In genomic region chr6:29395910-29396713, GRCm38 (mm10) we compare ENCODE assay signal across 8 mouse cellular contexts. TPM values are rescaled to one million over a fixed set of nuclear protein-coding genes. Genes with fewer than 3 reads are reported as not detected.
DNase-seq lines count a peak whose midpoint lies in the region; ATAC-seq and TF ChIP-seq lines count a peak whose summit lies in the region.

TSS of gene Ccdc136 (plus strand) at chr6:29396309.

- dilution Hi-C loops in CH12.LX (cut with MboI; ENCODE audit: extremely low pct_ligation_motif_present, extremely low pct_unique_long_range_greater_than_20kb, low sequenced_read_pairs), result no loop called here

- TF ChIP-seq EP300 in CH12.LX (IDR thresholded peaks at IDR 0.05; ENCODE audit: low read length), result no peak

- no peak for TF ChIP-seq RAD21 in CH12.LX (IDR thresholded peaks at IDR 0.05; ENCODE audit: low read depth, low read length)

- peak within 1 kb of the TSS; percentile 62 for H3K4me2 ChIP-seq in CH12.LX (ENCODE audit: insufficient read depth, low read depth, poor library complexity, severe bottlenecking)
- H3K4me2 ChIP-seq in heart, embryonic 14.5 days (ENCODE audit: low read length), result peak within 1 kb of the TSS; percentile 88
- H3K4me2 ChIP-seq in liver, embryonic 13.5 days, result peak within 1 kb of the TSS; percentile 67
- H3K4me2 ChIP-seq in neural tube, embryonic 11.5 days (ENCODE audit: low read depth), result peak within 1 kb of the TSS; percentile 87

- TF ChIP-seq POLR2A in CH12.LX (IDR thresholded peaks at IDR 0.05; ENCODE audit: low read depth, low read length), result peak; percentile 64
- TF ChIP-seq POLR2A in bone marrow macrophage, adult 2 months (IDR thresholded peaks at IDR 0.05; ENCODE audit: borderline replicate concordance, low read depth, low read length), result no peak

- peaks cover 80% of the 10 kb centered on the region for H3K27me3 ChIP-seq in CH12.LX (replicated peaks)
- peaks cover 49% of the 10 kb centered on the region for H3K27me3 ChIP-seq in forebrain, embryonic 10.5 days (ENCODE audit: poor library complexity, severe bottlenecking)
- H3K27me3 ChIP-seq in heart, embryonic 14.5 days (ENCODE audit: control insufficient read depth, insufficient read depth, low read length), result 0 out of 2 replicates have a peak, but pooled peaks cover 11% of the 10 kb centered on the region
- peaks cover 92% of the 10 kb centered on the region for H3K27me3 ChIP-seq in liver, embryonic 13.5 days
- H3K27me3 ChIP-seq in neural tube, embryonic 11.5 days (ENCODE audit: control insufficient read depth, insufficient read depth, low read length), result peaks cover 6% of the 10 kb centered on the region; the same call in 1 of the 2 replicates

- WGBS in forebrain, embryonic 10.5 days, result under 1% methylated on average over 41 of the region's 49 CpGs
- WGBS in heart, embryonic 14.5 days, result under 1% methylated on average over 43 of the region's 49 CpGs
- 2% methylated on average over 43 of the region's 49 CpGs for WGBS in liver, embryonic 13.5 days (ENCODE audit: insufficient replicate concordance)
- WGBS in neural tube, embryonic 11.5 days, result under 1% methylated on average over 30 of the region's 49 CpGs

- no peak within 1 kb of the TSS for H3K27ac ChIP-seq in CH12.LX (ENCODE audit: insufficient read depth, low read depth)
- no peak within 1 kb of the TSS for H3K27ac ChIP-seq in bone marrow macrophage, adult 2 months (ENCODE audit: insufficient read depth, low read depth, low read length)
- peak within 1 kb of the TSS; percentile 87 for H3K27ac ChIP-seq in forebrain, embryonic 10.5 days
- H3K27ac ChIP-seq in heart, embryonic 14.5 days (replicated peaks in 1 of 2; ENCODE audit: control insufficient read depth in 1 of 2, insufficient read depth in 1 of 2, low read depth in 2 of 2, low read length in 2 of 2), result peak within 1 kb of the TSS; percentile 50 to 56; a peak in 3 of 4 replicates
- no peak within 1 kb of the TSS for H3K27ac ChIP-seq in liver, embryonic 13.5 days
- peak within 1 kb of the TSS; percentile 60; the same call in 1 of the 2 replicates for H3K27ac ChIP-seq in neural tube, embryonic 11.5 days (ENCODE audit: low read depth, low read length)

- in situ Hi-C loops in CH12.LX (cut with MboI; ENCODE audit: low pct_ligation_motif_present, low pct_unique_long_range_greater_than_20kb, low sequenced_read_pairs), result loop anchor here (25.0 kb wide), 1 partner anchor 241 kb away; no protein-coding TSS in a partner anchor

- no peak for TF ChIP-seq CTCF in CH12.LX (conservative IDR thresholded peaks at IDR 0.05 in 1 of 2, IDR thresholded peaks at IDR 0.05 in 1 of 2; ENCODE audit: low read depth in 2 of 2, low read length in 2 of 2)
- TF ChIP-seq CTCF in bone marrow macrophage, adult 2 months (IDR thresholded peaks at IDR 0.05; ENCODE audit: low read depth, low read length), result no peak

- no peaks in the 10 kb centered on the region for H3K79me2 ChIP-seq in CH12.LX (replicated peaks; ENCODE audit: control insufficient read depth, extremely low read depth, insufficient read depth, poor library complexity, severe bottlenecking)

- no peaks in the 10 kb centered on the region for H3K9me3 ChIP-seq in CH12.LX (replicated peaks; ENCODE audit: low read length)
- no peaks in the 10 kb centered on the region for H3K9me3 ChIP-seq in forebrain, embryonic 10.5 days
- H3K9me3 ChIP-seq in heart, embryonic 14.5 days (ENCODE audit: control insufficient read depth, low read length), result no peaks in the 10 kb centered on the region
- H3K9me3 ChIP-seq in liver, embryonic 13.5 days (replicated peaks), result no peaks in the 10 kb centered on the region
- H3K9me3 ChIP-seq in neural tube, embryonic 11.5 days (ENCODE audit: control insufficient read depth, low read length), result no peaks in the 10 kb centered on the region

- no peaks in the 10 kb centered on the region for H3K36me3 ChIP-seq in CH12.LX (replicated peaks in 1 of 2; ENCODE audit: control insufficient read depth in 1 of 2, insufficient read depth in 1 of 2, low read length in 1 of 2)
- peaks cover 7% of the 10 kb centered on the region for H3K36me3 ChIP-seq in forebrain, embryonic 10.5 days (replicated peaks)
- no peaks in the 10 kb centered on the region; the same call in 1 of the 2 replicates for H3K36me3 ChIP-seq in heart, embryonic 14.5 days (ENCODE audit: control insufficient read depth, insufficient read depth, low read length)
- H3K36me3 ChIP-seq in liver, embryonic 13.5 days, result no peaks in the 10 kb centered on the region
- H3K36me3 ChIP-seq in neural tube, embryonic 11.5 days (ENCODE audit: control insufficient read depth, insufficient read depth, low read length), result no peaks in the 10 kb centered on the region

- H3K4me3 ChIP-seq in CH12.LX (replicated peaks in 1 of 3; ENCODE audit: low read depth in 2 of 3, low read length in 2 of 3, poor library complexity in 1 of 3), result peak within 1 kb of the TSS; percentile 59 to 87 (median 64)
- H3K4me3 ChIP-seq in bone marrow macrophage, adult 2 months (ENCODE audit: insufficient read depth, low read length), result peak within 1 kb of the TSS; percentile 60
- peak within 1 kb of the TSS; percentile 84 for H3K4me3 ChIP-seq in forebrain, embryonic 10.5 days
- H3K4me3 ChIP-seq in heart, embryonic 14.5 days (ENCODE audit: control insufficient read depth in 1 of 2, insufficient read depth in 1 of 2, low read depth in 1 of 2, low read length in 2 of 2), result peak within 1 kb of the TSS; percentile 63 to 72
- peak within 1 kb of the TSS; percentile 55 for H3K4me3 ChIP-seq in liver, embryonic 13.5 days (replicated peaks)
- peak within 1 kb of the TSS; percentile 69 for H3K4me3 ChIP-seq in neural tube, embryonic 11.5 days (ENCODE audit: low read depth, low read length)

- DNase-seq in CH12.LX (ENCODE audit: extremely low read depth), result peak; percentile 39
- DNase-seq in forebrain, embryonic 10.5 days (ENCODE audit: extremely low spot score, low spot score), result peak; percentile 77
- peak; percentile 85 for DNase-seq in kidney, postnatal 10 days
- peak; percentile 9 for DNase-seq in liver, embryonic 13.5 days
- DNase-seq in neural tube, embryonic 11.5 days (ENCODE audit: low spot score), result peak; percentile 79
- peak; percentile 27 to 43 for DNase-seq in thymus, postnatal 36 days

- H3K9ac ChIP-seq in CH12.LX (ENCODE audit: insufficient read depth, low read depth), result peak within 1 kb of the TSS; percentile 75
- H3K9ac ChIP-seq in heart, embryonic 14.5 days (ENCODE audit: low read length), result peak within 1 kb of the TSS; percentile 73
- H3K9ac ChIP-seq in liver, embryonic 13.5 days, result peak within 1 kb of the TSS; percentile 47
- H3K9ac ChIP-seq in neural tube, embryonic 11.5 days (ENCODE audit: low read length), result peak within 1 kb of the TSS; percentile 77

- H3K4me1 ChIP-seq in CH12.LX (ENCODE audit: control insufficient read depth in 1 of 2, insufficient read depth in 2 of 2), result peaks cover 0 to 7% of the 10 kb centered on the region in 2 experiments; a peak in 1 of 4 replicates
- H3K4me1 ChIP-seq in bone marrow macrophage, adult 2 months (ENCODE audit: control insufficient read depth, insufficient read depth, low read length), result no peaks in the 10 kb centered on the region
- peaks cover 30% of the 10 kb centered on the region for H3K4me1 ChIP-seq in forebrain, embryonic 10.5 days
- peaks cover 11 to 26% of the 10 kb centered on the region in 2 experiments for H3K4me1 ChIP-seq in heart, embryonic 14.5 days (ENCODE audit: control insufficient read depth in 2 of 2, insufficient read depth in 2 of 2, low read length in 2 of 2)
- peaks cover 6% of the 10 kb centered on the region for H3K4me1 ChIP-seq in liver, embryonic 13.5 days (replicated peaks)
- H3K4me1 ChIP-seq in neural tube, embryonic 11.5 days (ENCODE audit: control insufficient read depth, insufficient read depth, low read length), result peaks cover 4% of the 10 kb centered on the region; the same call in 1 of the 2 replicates

- peak; percentile 82 for ATAC-seq in heart, embryonic 14.5 days (ENCODE audit: insufficient number of reproducible peaks, insufficient read depth, low FRiP score, low read depth)
- ATAC-seq in liver, embryonic 13.5 days (ENCODE audit: low read depth), result peak; percentile 59
- ATAC-seq in neural tube, embryonic 11.5 days (ENCODE audit: insufficient read depth, low FRiP score, low TSS enrichment), result peak; percentile 90

TF ChIP-seq in CH12.LX, 34 proteins besides CTCF, POLR2A, EP300 and RAD21 (continues in another document):
- TF ChIP-seq ZMIZ1 (IDR thresholded peaks at IDR 0.05; ENCODE audit: low read depth, low read length) (no peak), JUN (IDR thresholded peaks at IDR 0.05; ENCODE audit: insufficient read depth, low read depth, low read length) (no peak), KAT2A (IDR thresholded peaks at IDR 0.05; ENCODE audit: insufficient replicate concordance, low read length) (no peak), HCFC1 (IDR thresholded peaks at IDR 0.05; ENCODE audit: low read depth, low read length) (peak; percentile 15; the same call in 1 of the 2 replicates), CHD2 (IDR thresholded peaks at IDR 0.05; ENCODE audit: low read length) (no peak), PAX5 (IDR thresholded peaks at IDR 0.05; ENCODE audit: low read length) (no peak), NELFE (IDR thresholded peaks at IDR 0.05; ENCODE audit: low read depth, low read length) (peak; percentile 35; the same call in 1 of the 2 replicates), UBTF (IDR thresholded peaks at IDR 0.05; ENCODE audit: low read depth, low read length) (no peak), IRF4 (IDR thresholded peaks at IDR 0.05; ENCODE audit: low read depth, low read length) (no peak), ELF1 (IDR thresholded peaks at IDR 0.05; ENCODE audit: low read depth, low read length) (no peak), ZKSCAN1 (IDR thresholded peaks at IDR 0.05; ENCODE audit: borderline replicate concordance, low read depth, low read length) (no peak), ETS1 (conservative IDR thresholded peaks at IDR 0.05; ENCODE audit: low read depth, low read length) (no peak), SMC3 (IDR thresholded peaks at IDR 0.05; ENCODE audit: low read depth, low read length) (no peak), MAFK (IDR thresholded peaks at IDR 0.05; ENCODE audit: insufficient replicate concordance, low read length) (no peak), TCF12 (IDR thresholded peaks at IDR 0.05; ENCODE audit: low read depth, low read length) (peak; percentile 46; the same call in 1 of the 2 replicates), MYC (IDR thresholded peaks at IDR 0.05; ENCODE audit: low read depth, low read length) (no peak)

RNA-seq across cellular contexts. Expression of gene Ccdc136, which starts in this region (rescaled TPM):
- 1.2 and 4.3 TPM in 2 replicates for total RNA-seq in CH12.LX (2012; rRNA removed)
- total RNA-seq in CH12.LX (2014; rRNA removed), result 0.28 and 0.64 TPM in 2 replicates
- polyA plus RNA-seq in CH12.LX (2012; ENCODE audit: insufficient read length, low read depth), result 2.4 and 2.9 TPM in 2 replicates
- not detected in 2 replicates for polyA plus RNA-seq in bone marrow macrophage, adult 2 months (2012; ENCODE audit: insufficient read depth, insufficient read length, missing spikeins)
- 21.2 and 21.6 TPM in 2 replicates for polyA plus RNA-seq in forebrain, embryonic 10.5 days (2016; fragmentation: Nextera tagmentation; extraction: Ambion mirVana)
- polyA plus RNA-seq in heart, embryonic 14.5 days (2014; fragmentation: Nextera tagmentation; extraction: Ambion mirVana), result 28.3 and 30.8 TPM in 2 replicates
- 0.62 and 0.64 TPM in 2 replicates for polyA plus RNA-seq in liver, embryonic 13.5 days (2015; fragmentation: Nextera tagmentation; extraction: Ambion mirVana)
- 36.8 and 40.1 TPM in 2 replicates for polyA plus RNA-seq in neural tube, embryonic 11.5 days (2014; fragmentation: Nextera tagmentation; extraction: Ambion mirVana)

Comparison
In these comparisons a context has a peak if more than half of its experiments do, and no peak if none do; other contexts are left out.
1. Peak in DNase-seq, ATAC-seq, H3K4me3 ChIP-seq, H3K9ac ChIP-seq and H3K4me2 ChIP-seq in liver, embryonic 13.5 days; RNA of the gene not detected or under 1 TPM.
2. DNase-seq: peak in every context shown above with its lines; median percentile 85 in kidney, postnatal 10 days; 79 in neural tube, embryonic 11.5 days; 77 in forebrain, embryonic 10.5 days; 39 in CH12.LX; 35 in thymus, postnatal 36 days; 9 in liver, embryonic 13.5 days.
3. H3K27ac ChIP-seq: peak in forebrain, embryonic 10.5 days (single experiment), heart, embryonic 14.5 days (2 of 2) and neural tube, embryonic 11.5 days (single experiment); none in CH12.LX (single experiment), bone marrow macrophage, adult 2 months (single experiment) and liver, embryonic 13.5 days (single experiment).
4. Peak in every context shown above with its lines, with median percentiles within 50 percentile points of each other: H3K4me2 ChIP-seq, H3K4me3 ChIP-seq, H3K9ac ChIP-seq and ATAC-seq.